ENCODE assay signal across 15 mouse cellular contexts in the genomic region with DNA sequence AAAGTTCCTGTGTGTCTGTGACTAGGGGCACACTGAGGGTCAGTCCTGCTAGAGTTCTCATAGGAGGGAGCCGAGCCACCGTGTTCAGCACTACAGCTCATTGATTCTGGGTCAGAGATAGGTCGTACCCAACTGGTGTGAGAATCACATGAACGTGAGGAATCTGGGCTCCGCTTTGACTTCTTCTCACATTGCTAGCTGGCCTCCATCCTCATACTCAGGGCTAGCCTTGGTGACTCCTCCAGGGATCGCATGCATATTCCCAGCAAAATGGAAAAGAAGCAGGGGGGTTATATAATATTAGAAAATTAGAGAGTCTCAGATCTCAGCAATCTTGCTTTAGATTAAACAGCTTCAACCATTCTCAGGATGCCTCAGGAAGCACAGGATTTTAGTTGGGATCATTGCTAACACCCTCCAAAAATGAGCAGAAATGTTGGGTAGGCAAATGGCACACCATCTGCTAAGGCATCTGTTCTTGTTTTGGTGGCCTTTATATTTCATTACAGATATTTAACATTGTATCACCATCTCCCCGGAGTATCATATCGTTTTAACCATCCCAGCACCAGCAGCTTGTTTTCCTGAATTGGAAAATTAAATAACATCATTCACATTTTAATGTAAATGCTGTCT.
DNase-seq lines count a peak whose midpoint lies in the region; ATAC-seq and TF ChIP-seq lines count a peak whose summit lies in the region.
"Had no signal": no experiment of that assay in that cellular context is flagged by ENCODE, and none has a peak within 500 bp of the region (broad histone marks: within the 10 kb centered on the region; RNA-seq: fewer than 3 reads in every experiment).

No protein-coding gene starts in this region.

- H3K27me3 ChIP-seq in heart, embryonic 12.5 days (replicated peaks), result no peaks in the 10 kb centered on the region
- no peaks in the 10 kb centered on the region for H3K27me3 ChIP-seq in forebrain, postnatal 0 days (ENCODE audit: insufficient read depth, low read length)
- no peaks in the 10 kb centered on the region for H3K27me3 ChIP-seq in kidney, embryonic 15.5 days
- H3K27me3 ChIP-seq: intestine, embryonic 15.5 days; stomach, embryonic 15.5 days had no signal

- H3K27ac ChIP-seq in heart, embryonic 12.5 days (ENCODE audit: poor library complexity, severe bottlenecking), result 0 out of 2 replicates have a peak overlapping the region, but pooled peaks have one; percentile 3
- no peak overlapping the region for H3K27ac ChIP-seq in forebrain, postnatal 0 days (ENCODE audit: low read depth, low read length)
- H3K27ac ChIP-seq in kidney, embryonic 15.5 days, result no peak overlapping the region
- H3K27ac ChIP-seq: embryonic facial prominence, embryonic 10.5 days; intestine, embryonic 15.5 days; limb, embryonic 10.5 days; stomach, embryonic 15.5 days had no signal

- DNase-seq in heart, adult 18-20 months, result no peak
- peak; percentile 68 for DNase-seq in brain, embryonic 14.5 days (ENCODE audit: low read depth)
- DNase-seq in cerebellum, adult 11-12 months, result peak; percentile 90
- DNase-seq in forebrain, postnatal 0 days, result peak; percentile 55
- no peak for DNase-seq in kidney, postnatal 25 days
- DNase-seq: kidney, postnatal 14 days; thymus, postnatal 4 days had no signal

- peaks cover 33% of the 10 kb centered on the region for H3K4me1 ChIP-seq in heart, embryonic 12.5 days (replicated peaks)
- no peaks in the 10 kb centered on the region for H3K4me1 ChIP-seq in forebrain, postnatal 0 days (ENCODE audit: insufficient read depth)
- H3K4me1 ChIP-seq in kidney, embryonic 15.5 days, result no peaks in the 10 kb centered on the region
- H3K4me1 ChIP-seq: embryonic facial prominence, embryonic 10.5 days; intestine, embryonic 15.5 days; limb, embryonic 10.5 days; stomach, embryonic 15.5 days had no signal

- no peak overlapping the region for H3K9ac ChIP-seq in heart, embryonic 12.5 days
- H3K9ac ChIP-seq in forebrain, postnatal 0 days, result no peak overlapping the region
- no peak overlapping the region for H3K9ac ChIP-seq in kidney, embryonic 15.5 days
- H3K9ac ChIP-seq: intestine, embryonic 15.5 days; stomach, embryonic 15.5 days had no signal

- no peak for TF ChIP-seq CTCF in brain, embryonic 14.5 days (IDR thresholded peaks at IDR 0.05; ENCODE audit: borderline replicate concordance, extremely low read depth, insufficient read depth, insufficient read length)
- TF ChIP-seq CTCF in forebrain, postnatal 0 days (IDR thresholded peaks at IDR 0.05; ENCODE audit: low read depth), result no peak

- WGBS in heart, embryonic 12.5 days, result 68% methylated on average over 8 of the region's 8 CpGs
- WGBS in forebrain, postnatal 0 days, result 64% methylated on average over 8 of the region's 8 CpGs
- WGBS in kidney, embryonic 15.5 days, result 67% methylated on average over 8 of the region's 8 CpGs

- H3K4me3 ChIP-seq in heart, embryonic 12.5 days, result no peak overlapping the region
- no peak overlapping the region for H3K4me3 ChIP-seq in forebrain, postnatal 0 days (ENCODE audit: low read depth, low read length)
- H3K4me3 ChIP-seq in kidney, embryonic 15.5 days (replicated peaks), result no peak overlapping the region
- H3K4me3 ChIP-seq: embryonic facial prominence, embryonic 10.5 days; intestine, embryonic 15.5 days; limb, embryonic 10.5 days; stomach, embryonic 15.5 days had no signal

- TF ChIP-seq POLR2A in brain, embryonic 14.5 days (IDR thresholded peaks at IDR 0.05; ENCODE audit: borderline replicate concordance, extremely low read depth, insufficient read depth, insufficient read length, poor library complexity, severe bottlenecking), result no peak

- no peak for ATAC-seq in heart, embryonic 12.5 days (ENCODE audit: insufficient number of reproducible peaks, low FRiP score)
- no peak for ATAC-seq in forebrain, postnatal 0 days
- ATAC-seq in kidney, embryonic 15.5 days (replicated peaks; ENCODE audit: low FRiP score), result no peak
- ATAC-seq: activated CD4-positive, CD25-positive, alpha-beta regulatory T cell, adult 4 months; CD4-positive, CD25-positive, alpha-beta regulatory T cell, adult 4 months; intestine, embryonic 15.5 days had no signal

- H3K4me2 ChIP-seq in heart, embryonic 12.5 days, result no peak overlapping the region
- no peak overlapping the region for H3K4me2 ChIP-seq in forebrain, postnatal 0 days (ENCODE audit: low read depth)
- H3K4me2 ChIP-seq in kidney, embryonic 15.5 days, result no peak overlapping the region
- H3K4me2 ChIP-seq: intestine, embryonic 15.5 days; stomach, embryonic 15.5 days had no signal

- H3K9me3 ChIP-seq in heart, embryonic 12.5 days (replicated peaks), result no peaks in the 10 kb centered on the region
- H3K9me3 ChIP-seq in forebrain, postnatal 0 days (ENCODE audit: low read length), result no peaks in the 10 kb centered on the region
- H3K9me3 ChIP-seq in kidney, embryonic 15.5 days (replicated peaks), result no peaks in the 10 kb centered on the region
- H3K9me3 ChIP-seq: embryonic facial prominence, embryonic 10.5 days; intestine, embryonic 15.5 days; limb, embryonic 10.5 days; stomach, embryonic 15.5 days had no signal

- H3K36me3 ChIP-seq in heart, embryonic 12.5 days, result no peaks in the 10 kb centered on the region
- no peaks in the 10 kb centered on the region for H3K36me3 ChIP-seq in forebrain, postnatal 0 days (ENCODE audit: insufficient read depth)
- no peaks in the 10 kb centered on the region for H3K36me3 ChIP-seq in kidney, embryonic 15.5 days
- H3K36me3 ChIP-seq: embryonic facial prominence, embryonic 10.5 days; intestine, embryonic 15.5 days; limb, embryonic 10.5 days; stomach, embryonic 15.5 days had no signal

Comparison
In these comparisons a context has a peak if more than half of its experiments do, and no peak if none do; other contexts are left out.
1. DNase-seq: peak in brain, embryonic 14.5 days (single experiment), cerebellum, adult 11-12 months (single experiment) and forebrain, postnatal 0 days (single experiment); none in heart, adult 18-20 months (0 of 2) and kidney, postnatal 25 days (0 of 2).